Mouse (Mus musculus) G1E-ER4 (cell line): ENCODE measurements around the gene Fxyd6. TPM values are rescaled to one million over a fixed set of nuclear protein-coding genes. Genes with fewer than 3 reads are reported as not detected.

Experiments used
- GATA1 ChIP-seq: IDR thresholded peaks from one replicate; pipeline ENCODE4 v1.8.0; 2012; ENCODE audit warnings: low read length, inconsistent platforms
- polyA plus RNA-seq: library from polyadenylated mRNA; stranded (reverse); fragments of >175 nt; gene quantifications from 2 replicates; pipeline ENCODE4 v1.2.3, GENCODE M21; 2012

Gene Fxyd6
- polyA plus RNA-seq, 1 experiment = not detected

DNA sequence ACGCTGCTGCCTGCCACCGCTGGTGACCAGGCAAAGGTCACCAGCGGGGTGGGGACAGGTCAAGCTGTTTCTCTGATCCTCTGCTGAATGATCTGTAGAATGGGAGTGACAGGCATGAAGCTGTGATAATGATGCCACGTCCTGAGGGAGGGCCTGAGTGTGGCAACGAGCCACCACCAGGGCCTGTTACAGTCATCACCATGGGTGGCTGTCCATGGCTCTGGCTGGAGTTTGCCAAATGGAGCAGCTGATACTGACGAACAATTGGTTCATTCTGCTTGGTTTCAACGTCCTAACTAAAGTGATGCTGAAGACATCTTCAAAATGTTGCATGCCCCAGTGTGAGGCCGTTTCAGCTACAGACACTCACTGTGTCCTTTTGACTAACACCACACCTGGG is 48.3 kb downstream of the Fxyd6 start:
- TF ChIP-seq GATA1 = no peak

DNA sequence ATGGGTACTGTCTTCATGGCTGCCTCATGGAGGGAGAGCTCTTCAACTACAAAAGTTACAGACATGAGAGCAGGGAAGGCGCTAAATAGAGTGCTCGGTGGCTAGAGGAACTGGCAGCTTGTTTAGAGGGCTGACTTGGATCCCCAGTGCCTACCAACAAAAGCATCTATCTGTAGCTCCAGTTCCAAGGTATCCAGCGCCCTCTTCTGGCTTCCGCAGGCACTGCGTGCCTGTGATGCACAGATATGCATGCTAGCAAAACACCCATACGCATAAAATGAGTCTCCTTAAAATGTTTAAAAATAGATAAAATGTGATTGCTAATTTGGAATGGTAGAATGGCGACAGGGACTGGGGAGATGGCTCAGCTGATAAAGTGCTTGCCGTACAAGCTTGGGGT is 51.2 kb downstream of the Fxyd6 start:
- TF ChIP-seq GATA1 = no peak

DNA sequence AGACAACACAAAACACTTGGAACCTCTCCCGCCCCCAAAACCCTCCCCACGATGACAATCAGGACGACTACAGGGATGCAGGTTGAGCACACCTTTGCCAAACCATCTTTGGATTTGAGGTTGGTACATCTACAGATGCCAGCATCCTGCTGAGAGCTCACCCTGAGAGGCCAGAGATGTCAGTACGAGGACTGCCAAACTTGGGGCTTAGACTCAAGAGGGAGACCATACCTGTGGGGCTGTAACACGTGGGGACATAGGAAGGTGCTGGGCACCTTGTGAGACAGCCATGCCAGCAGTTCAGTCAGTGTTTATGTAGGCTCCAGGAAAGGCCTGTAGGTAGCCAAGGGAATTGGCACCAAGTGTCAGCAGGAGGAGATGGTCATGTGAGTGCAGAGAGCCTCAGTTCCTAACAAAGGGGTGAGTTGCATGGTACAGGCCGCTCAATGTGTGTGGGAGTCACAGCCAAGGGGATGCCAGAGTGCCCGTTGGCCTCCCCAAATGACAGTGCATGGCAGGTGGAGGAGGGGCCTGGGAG is 52.8 kb downstream of the Fxyd6 start:
- TF ChIP-seq GATA1 = no peak

DNA sequence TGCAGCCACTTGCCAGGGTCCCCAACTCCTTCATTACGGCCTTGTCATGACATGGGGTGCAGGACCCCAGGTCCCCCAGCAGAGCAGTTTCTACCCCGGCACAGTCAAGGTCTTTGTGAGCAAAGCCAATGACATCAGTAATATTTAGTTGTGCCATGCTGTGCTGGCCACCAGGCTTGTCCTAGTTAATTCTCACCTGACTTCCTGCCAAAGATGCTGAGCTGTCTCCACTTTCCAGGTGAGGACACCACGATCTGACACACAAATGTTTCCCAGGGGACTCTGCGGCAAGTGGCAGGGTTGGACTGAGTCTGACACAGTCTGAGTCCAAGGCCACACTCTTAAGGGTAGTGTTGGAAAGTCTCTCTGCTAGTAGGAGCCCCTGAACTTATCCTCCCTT is 56.5 kb downstream of the Fxyd6 start, which contains the start of gene Dscaml1:
Gene Dscaml1, plus strand, starts transcription at position 173 of the 400 bp plus-strand sequence.
- TF ChIP-seq GATA1 = no peak

DNA sequence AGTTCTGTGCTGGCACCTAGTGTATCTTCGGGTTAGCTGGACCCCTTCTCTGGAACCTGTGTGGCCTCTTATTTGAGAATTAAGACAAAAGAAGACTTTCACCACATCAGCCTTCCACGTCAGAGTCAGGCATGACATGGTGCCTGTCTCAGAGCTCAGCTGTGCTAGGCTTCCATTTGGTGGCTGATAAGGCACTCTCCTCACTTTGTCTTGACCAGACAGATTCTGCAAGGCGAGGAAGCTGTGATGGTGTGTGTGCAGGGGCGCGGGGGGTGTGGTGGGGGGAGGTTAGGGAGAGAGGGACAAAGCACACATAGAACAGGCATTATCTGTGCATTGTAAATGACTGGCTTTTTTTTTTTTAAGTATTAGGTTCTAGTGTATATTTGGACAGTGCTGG is 59.4 kb downstream of the Fxyd6 start:
- TF ChIP-seq GATA1 = no peak

DNA sequence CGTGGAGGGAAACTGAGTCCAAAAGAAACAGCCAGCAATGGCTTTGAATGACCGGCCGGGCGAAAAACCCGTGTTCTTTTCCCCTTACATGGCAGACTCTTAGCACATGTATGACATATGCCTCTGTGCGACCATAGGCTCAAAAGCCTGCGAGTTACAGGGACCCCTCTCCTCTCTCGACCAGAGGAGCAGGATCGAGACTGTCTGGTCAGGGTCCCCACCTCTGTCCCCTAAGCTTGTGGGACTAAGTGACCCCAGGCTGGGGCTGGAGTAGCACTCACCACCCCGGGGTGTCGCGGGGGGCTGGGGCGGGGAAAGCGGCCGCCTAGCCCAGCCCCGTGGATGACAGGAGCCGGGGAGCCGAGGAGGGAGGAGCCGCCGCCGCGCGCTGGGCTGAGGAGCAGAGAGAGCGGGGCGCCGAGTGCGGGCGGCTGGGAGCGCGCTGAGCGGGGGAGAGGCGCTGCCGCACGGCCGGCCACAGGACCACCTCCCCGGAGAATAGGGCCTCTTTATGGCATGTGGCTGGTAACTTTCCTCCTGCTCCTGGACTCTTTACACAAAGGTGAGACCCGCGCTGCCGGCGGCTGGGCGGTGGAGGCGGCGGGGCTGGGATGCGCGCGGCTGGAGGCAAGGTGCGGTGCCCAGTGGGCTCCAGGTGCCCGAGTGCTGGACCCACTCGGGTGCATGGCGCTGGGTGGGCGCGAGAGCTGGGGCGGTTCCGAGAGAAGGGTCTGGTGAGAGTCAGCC is 60.1 kb downstream of the Fxyd6 start:
- no peak for TF ChIP-seq GATA1

DNA sequence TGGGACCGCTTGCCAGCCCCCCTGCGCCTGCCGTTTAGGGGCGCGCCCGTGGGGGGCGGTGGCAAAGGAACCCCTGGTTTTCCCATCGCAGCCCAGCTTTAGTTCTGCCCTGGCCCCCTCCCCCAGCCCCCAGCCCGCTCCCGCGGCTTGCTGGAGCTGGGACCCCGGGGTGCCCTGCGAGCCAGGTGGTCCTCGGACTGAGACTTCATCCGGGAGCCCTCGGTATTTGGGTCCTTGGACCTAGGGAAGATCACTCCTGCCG is 60.6 kb downstream of the Fxyd6 start:
- no peak for TF ChIP-seq GATA1

DNA sequence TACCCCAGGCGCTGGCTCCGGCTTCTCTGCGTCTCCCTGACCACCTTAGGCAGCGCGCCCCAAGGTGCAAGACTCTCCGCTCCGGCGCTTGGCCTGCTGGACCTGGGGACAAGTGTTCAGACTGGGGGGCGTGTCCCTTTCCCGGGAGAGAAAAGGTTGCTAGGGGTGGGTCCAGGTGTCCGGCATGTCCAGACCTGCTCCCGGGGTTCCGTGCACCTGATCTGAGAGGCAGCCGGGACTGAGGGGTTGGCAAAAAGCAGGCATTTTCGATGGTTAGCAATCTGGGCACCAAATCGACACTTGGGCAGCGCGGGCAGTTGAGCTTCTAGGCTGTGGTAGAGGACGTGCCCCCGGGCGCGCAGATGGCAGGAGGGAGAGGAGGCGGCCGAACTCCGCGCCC is 61.2 kb downstream of the Fxyd6 start:
- TF ChIP-seq GATA1 = no peak

DNA sequence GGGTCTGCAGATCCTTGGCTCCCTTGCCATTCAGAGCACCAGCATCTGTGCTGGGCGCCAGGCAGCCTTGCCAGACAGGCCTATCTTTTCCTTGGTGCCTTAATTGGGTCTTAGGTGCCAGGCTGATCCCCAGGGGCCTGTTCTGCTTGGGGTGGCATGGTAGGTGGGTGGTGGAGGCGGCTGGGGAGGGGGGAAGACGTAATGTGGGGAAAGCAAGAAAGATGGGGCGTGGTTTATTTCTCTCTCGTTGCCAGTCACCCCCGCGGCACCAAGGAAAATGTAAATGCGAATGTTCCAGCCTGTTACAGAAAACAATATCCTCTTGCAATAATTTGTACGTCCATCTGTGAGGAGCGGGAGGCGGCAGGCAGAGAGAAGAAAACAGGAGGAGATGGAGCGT is 62.7 kb downstream of the Fxyd6 start:
- no peak for TF ChIP-seq GATA1

DNA sequence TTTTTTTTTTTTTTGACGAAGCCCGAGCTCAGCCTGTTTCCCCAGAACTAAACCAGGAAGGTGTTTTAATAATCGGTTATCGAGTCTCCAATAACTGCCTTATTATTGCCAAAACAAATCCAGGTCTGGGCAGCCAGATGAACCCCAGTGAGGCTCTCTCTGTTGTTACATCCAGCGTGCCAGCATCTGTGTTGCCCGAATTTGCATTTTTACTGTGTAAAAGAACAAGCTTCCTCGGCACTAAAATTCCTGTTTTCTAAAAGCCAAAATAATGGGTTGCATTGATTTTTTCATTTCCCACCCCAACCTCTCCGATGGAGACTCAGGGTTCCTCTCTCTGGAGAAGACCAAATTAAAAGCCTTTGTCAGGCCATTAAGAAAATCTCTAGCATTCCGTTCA is 63.1 kb downstream of the Fxyd6 start:
- TF ChIP-seq GATA1 = no peak

DNA sequence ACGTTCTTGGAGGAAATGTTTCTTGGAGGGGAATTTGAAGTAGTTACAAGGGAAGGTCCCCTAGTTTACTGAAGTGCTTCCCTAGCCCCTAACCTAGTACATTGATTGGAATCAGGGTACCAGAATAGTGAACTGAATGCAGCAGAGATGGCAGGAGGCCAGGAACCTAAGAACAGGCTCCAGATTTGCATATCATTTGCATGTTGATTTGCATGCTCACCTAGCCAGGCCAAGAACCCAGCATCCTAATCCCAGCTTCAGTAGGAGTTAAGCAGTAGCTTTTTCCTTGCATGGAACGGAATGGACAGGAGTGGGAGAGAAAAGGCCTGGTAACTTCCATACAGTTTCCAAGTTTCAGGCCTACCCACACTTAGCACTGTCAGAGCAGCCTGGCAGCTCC is 64.2 kb downstream of the Fxyd6 start:
- no peak for TF ChIP-seq GATA1

DNA sequence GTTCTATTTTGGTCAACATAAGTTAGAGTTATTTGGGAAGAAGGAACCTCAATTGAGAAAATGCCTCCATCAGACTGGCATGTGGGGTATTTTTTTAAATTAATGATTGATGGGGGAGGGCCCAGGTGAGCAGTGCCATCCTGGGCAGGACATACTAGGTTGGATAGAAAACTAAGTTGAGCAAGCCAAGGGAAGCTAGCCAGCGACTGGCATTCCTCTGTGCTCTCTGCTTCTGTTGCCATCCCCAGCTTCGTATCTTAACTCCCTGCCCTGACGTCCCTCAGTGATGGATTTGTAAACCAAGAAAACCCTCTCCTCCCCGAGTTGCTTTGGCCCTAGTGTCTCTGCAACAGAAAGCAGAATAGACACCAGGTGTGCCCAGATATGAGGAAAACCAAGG is 69.0 kb downstream of the Fxyd6 start:
- no peak for TF ChIP-seq GATA1

DNA sequence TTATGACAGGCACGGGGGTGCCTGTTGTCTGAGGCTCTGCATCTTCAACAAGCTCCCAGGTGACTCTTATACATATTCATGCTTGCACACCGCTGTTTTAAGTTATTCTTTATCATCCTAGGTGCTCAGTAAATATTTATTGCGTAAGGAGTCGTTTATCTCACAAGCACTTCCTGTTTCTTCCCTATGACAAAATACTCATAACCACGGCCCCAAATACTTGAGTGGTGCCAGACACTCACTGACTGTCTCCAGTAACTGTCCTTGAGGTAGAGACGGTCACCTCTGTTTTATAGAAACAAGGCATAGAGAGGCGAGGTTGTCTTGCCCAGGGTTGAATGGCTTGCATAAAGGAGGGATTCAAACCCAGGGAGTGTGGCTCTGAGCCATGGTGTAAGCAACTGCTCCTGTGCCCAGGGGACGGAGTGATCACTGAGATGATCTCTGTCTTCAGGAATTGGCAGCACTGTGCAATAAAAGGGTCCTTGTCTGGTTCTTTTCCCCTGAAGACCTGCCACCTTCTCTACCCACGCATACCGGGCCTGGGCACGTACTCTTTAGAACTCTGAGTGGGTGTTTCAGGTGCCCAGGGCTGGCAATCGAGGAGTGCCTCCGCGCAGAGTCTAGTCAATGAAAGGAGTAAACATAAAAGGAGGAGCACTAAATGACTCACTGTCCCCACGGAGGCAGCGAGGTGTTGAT is 70.2 kb downstream of the Fxyd6 start:
- TF ChIP-seq GATA1 = no peak

DNA sequence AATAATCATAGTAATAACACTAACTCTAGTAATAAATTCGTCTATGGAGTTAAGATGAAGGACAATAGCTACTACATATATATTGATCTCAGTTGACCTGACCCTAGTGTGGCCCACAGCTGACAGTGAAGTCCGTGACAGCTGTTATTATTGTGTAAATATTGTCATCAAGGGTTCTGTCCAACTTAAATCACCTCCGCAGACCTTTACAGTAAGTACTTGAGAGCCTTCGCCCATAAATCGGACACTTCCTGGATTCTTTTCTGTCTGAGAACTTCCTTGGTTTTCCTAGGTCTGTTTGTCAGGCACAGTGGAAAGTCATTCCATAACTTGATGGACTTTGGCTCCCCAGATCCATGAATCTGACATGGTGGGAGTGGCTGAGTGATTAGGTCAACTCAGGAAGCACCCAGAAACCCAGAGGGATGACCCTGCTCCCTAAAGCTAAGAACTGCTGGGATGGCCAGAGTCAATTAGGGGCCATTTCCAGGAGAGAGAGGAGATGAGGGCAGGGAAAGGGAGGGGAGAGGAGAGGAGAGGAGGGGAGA is 74.3 kb downstream of the Fxyd6 start:
- TF ChIP-seq GATA1 = no peak

Other genes starting within 250 kb of the Fxyd6 start
- not detected in 2 replicates for gene Scn4b, start 231.8 kb upstream of the Fxyd6 start, polyA plus RNA-seq
- not detected in 2 replicates for gene BC049352, start 188.2 kb upstream of the Fxyd6 start, polyA plus RNA-seq
- gene Tmprss4, start 166.1 kb upstream of the Fxyd6 start, polyA plus RNA-seq = not detected in 2 replicates
- not detected in 2 replicates for gene Il10ra, start 101.0 kb upstream of the Fxyd6 start, polyA plus RNA-seq
- gene Tmprss13, start 51.1 kb upstream of the Fxyd6 start, polyA plus RNA-seq = not detected in 2 replicates
- not detected in 2 replicates for gene Fxyd2, start 29.5 kb downstream of the Fxyd6 start, polyA plus RNA-seq
- gene Dscaml1, start 56.4 kb downstream of the Fxyd6 start, polyA plus RNA-seq = not detected in 2 replicates